32 mouse cellular contexts compared by ENCODE assay signal in the genomic region with DNA sequence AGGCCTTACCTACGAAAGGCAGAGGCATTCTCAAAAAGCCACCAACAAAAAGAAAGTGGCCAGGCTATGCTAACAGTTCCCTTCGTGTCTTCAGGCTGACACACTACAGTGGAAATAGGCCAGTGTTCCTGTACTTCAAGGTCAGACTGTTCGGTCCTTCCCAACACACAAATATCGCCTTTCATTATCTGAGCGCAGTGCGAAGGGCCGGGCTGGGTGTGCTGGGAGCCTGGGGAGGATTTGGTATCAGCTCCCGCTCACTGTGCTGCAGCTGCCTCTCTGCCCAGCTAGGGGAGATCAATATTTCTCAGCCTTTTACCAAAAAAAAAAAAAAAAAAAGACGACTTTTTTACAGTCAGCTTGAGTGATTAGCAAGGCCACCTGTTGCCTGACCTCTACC.
DNase-seq lines count a peak whose midpoint lies in the region; ATAC-seq lines count a peak whose summit lies in the region.
"Had no signal": no experiment of that assay in that cellular context is flagged by ENCODE, and none has a peak within 500 bp of the region (broad histone marks: within the 10 kb centered on the region; RNA-seq: fewer than 3 reads in every experiment).

No protein-coding gene starts in this region.

- H3K36me3 ChIP-seq in heart, embryonic 13.5 days, result peaks cover 82% of the 10 kb centered on the region
- no peaks in the 10 kb centered on the region; the same call in 1 of the 2 replicates for H3K36me3 ChIP-seq in midbrain, embryonic 16.5 days (ENCODE audit: control insufficient read depth, insufficient read depth, low read length)
- H3K36me3 ChIP-seq: limb, embryonic 15.5 days had no signal

- WGBS in heart, embryonic 13.5 days, result 35% methylated on average over 9 of the region's 9 CpGs
- WGBS in midbrain, embryonic 16.5 days, result 85% methylated on average over 9 of the region's 9 CpGs

- H3K9ac ChIP-seq in heart, embryonic 13.5 days, result 0 out of 2 replicates have a peak overlapping the region, but pooled peaks have one; percentile 50
- H3K9ac ChIP-seq in midbrain, embryonic 16.5 days (ENCODE audit: low read depth, low read length), result no peak overlapping the region
- H3K9ac ChIP-seq: embryonic facial prominence, embryonic 13.5 days; forebrain, embryonic 15.5 days; hindbrain, embryonic 14.5 days; limb, embryonic 15.5 days; liver, embryonic 13.5 days; midbrain, embryonic 12.5 days; neural tube, embryonic 13.5 days had no signal

- ATAC-seq in heart, embryonic 13.5 days (ENCODE audit: extremely low read depth, insufficient number of reproducible peaks, low FRiP score, low TSS enrichment), result no peak
- ATAC-seq in midbrain, embryonic 16.5 days, result no peak
- ATAC-seq: activated CD4-positive, CD25-positive, alpha-beta regulatory T cell, adult 4 months; forebrain, embryonic 15.5 days; intestine, postnatal 0 days; lung, postnatal 0 days had no signal

- H3K4me3 ChIP-seq in heart, embryonic 13.5 days, result no peak overlapping the region
- H3K4me3 ChIP-seq in midbrain, embryonic 16.5 days (ENCODE audit: low read depth, low read length), result no peak overlapping the region
- H3K4me3 ChIP-seq: embryonic facial prominence, embryonic 13.5 days; forebrain, embryonic 10.5 days; forebrain, embryonic 15.5 days; limb, embryonic 10.5 days; limb, embryonic 15.5 days; liver, embryonic 13.5 days; megakaryocyte, embryonic 14.5 days; midbrain, embryonic 12.5 days; neural tube, embryonic 13.5 days had no signal

- H3K4me2 ChIP-seq in heart, embryonic 13.5 days, result peak overlapping the region; percentile 8; the same call in 1 of the 2 replicates
- no peak overlapping the region for H3K4me2 ChIP-seq in midbrain, embryonic 16.5 days (ENCODE audit: low read length)
- H3K4me2 ChIP-seq: embryonic facial prominence, embryonic 13.5 days; forebrain, embryonic 15.5 days; hindbrain, embryonic 14.5 days; limb, embryonic 15.5 days; liver, embryonic 13.5 days; midbrain, embryonic 12.5 days; neural tube, embryonic 13.5 days had no signal

- intact Hi-C loops in heart, postnatal 14 days (cut with DNase I), result loop anchor here (5.0 kb wide), 1 partner anchor 146 kb away; no protein-coding TSS in a partner anchor

- no peaks in the 10 kb centered on the region for H3K9me3 ChIP-seq in heart, embryonic 13.5 days
- H3K9me3 ChIP-seq in midbrain, embryonic 16.5 days (replicated peaks; ENCODE audit: control insufficient read depth, low read length, poor library complexity, severe bottlenecking), result no peaks in the 10 kb centered on the region
- H3K9me3 ChIP-seq: embryonic facial prominence, embryonic 13.5 days; forebrain, embryonic 10.5 days; forebrain, embryonic 15.5 days; limb, embryonic 10.5 days; limb, embryonic 15.5 days; liver, embryonic 13.5 days; megakaryocyte, embryonic 14.5 days; midbrain, embryonic 12.5 days; neural tube, embryonic 13.5 days had no signal

- DNase-seq in embryo, embryonic 11 days, result peak; percentile 6
- DNase-seq in embryo, embryonic 10.5 days (ENCODE audit: low spot score), result no peak
- no peak for DNase-seq in heart, postnatal 14 days
- peak; percentile 42 for DNase-seq in ovary, adult 18-20 months (ENCODE audit: low spot score)
- DNase-seq in ovary, postnatal 10 days (ENCODE audit: low spot score), result no peak
- DNase-seq: B cell, adult 2 months; cerebellum, adult 11 months; cerebellum, adult 9-10 months; cerebellum, postnatal 36 days; kidney, adult 9 months; kidney, postnatal 10 days; layer of hippocampus, adult 9-11 months; liver, embryonic 13.5 days; lung, adult 18-20 months; lung, postnatal 4 days; right cerebral cortex, adult 18-20 months; thymus, postnatal 4 days had no signal

- peaks cover 19% of the 10 kb centered on the region for H3K4me1 ChIP-seq in heart, embryonic 13.5 days
- no peaks in the 10 kb centered on the region for H3K4me1 ChIP-seq in midbrain, embryonic 16.5 days (ENCODE audit: control insufficient read depth, insufficient read depth, low read length)
- H3K4me1 ChIP-seq: embryonic facial prominence, embryonic 13.5 days; forebrain, embryonic 10.5 days; forebrain, embryonic 15.5 days; limb, embryonic 10.5 days; limb, embryonic 15.5 days; liver, embryonic 13.5 days; midbrain, embryonic 12.5 days; neural tube, embryonic 13.5 days had no signal

- no peaks in the 10 kb centered on the region for H3K27me3 ChIP-seq in heart, embryonic 13.5 days (replicated peaks)
- no peaks in the 10 kb centered on the region for H3K27me3 ChIP-seq in midbrain, embryonic 16.5 days (ENCODE audit: control insufficient read depth, insufficient read depth, low read depth, low read length)
- H3K27me3 ChIP-seq: embryonic facial prominence, embryonic 13.5 days; forebrain, embryonic 15.5 days; limb, embryonic 15.5 days; liver, embryonic 13.5 days; megakaryocyte, embryonic 14.5 days; midbrain, embryonic 12.5 days; neural tube, embryonic 13.5 days had no signal

- H3K27ac ChIP-seq in heart, embryonic 13.5 days (replicated peaks), result peak overlapping the region; percentile 69
- H3K27ac ChIP-seq in midbrain, embryonic 16.5 days (ENCODE audit: low read length), result no peak overlapping the region
- H3K27ac ChIP-seq: embryonic facial prominence, embryonic 13.5 days; forebrain, embryonic 10.5 days; forebrain, embryonic 15.5 days; hindbrain, embryonic 14.5 days; limb, embryonic 10.5 days; limb, embryonic 15.5 days; liver, embryonic 13.5 days; midbrain, embryonic 12.5 days; neural tube, embryonic 13.5 days; stomach, postnatal 0 days had no signal

Comparison
In these comparisons a context has a peak if more than half of its experiments do, and no peak if none do; other contexts are left out.
1. DNase-seq: peak in embryo, embryonic 11 days (single experiment) and ovary, adult 18-20 months (single experiment); none in embryo, embryonic 10.5 days (single experiment), heart, postnatal 14 days (0 of 2) and ovary, postnatal 10 days (single experiment).